Mouse (Mus musculus): ENCODE data around the gene Slc16a10.
"Not testable (repeated sequence)": the region's sequence is repeated elsewhere in the genome, so short reads cannot be mapped to it uniquely, and the experiment has no call there.

Slc16a10 gene

DNA sequence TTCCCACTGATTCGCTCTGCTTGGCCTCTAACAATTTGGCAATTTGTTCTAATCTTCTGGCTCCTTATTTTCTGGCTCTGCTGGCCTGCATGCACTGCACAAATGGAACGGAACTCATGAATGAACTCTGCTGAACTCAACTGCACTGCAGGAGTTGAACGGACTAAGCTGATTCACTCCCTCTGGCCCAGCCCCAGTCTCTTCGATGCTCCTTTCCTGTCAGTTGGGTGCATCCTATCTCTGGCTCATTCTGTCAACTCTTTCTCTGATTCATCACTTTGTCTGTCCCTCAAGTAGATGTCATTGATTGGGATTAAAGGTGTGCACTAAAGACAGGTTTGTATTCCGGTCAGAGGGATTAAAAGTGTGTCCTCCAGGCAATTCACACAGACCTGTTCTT lies 115.5 kb downstream of the Slc16a10 start:
- no peak for DNase-seq (ENCODE audit: extremely low spot score)

DNA sequence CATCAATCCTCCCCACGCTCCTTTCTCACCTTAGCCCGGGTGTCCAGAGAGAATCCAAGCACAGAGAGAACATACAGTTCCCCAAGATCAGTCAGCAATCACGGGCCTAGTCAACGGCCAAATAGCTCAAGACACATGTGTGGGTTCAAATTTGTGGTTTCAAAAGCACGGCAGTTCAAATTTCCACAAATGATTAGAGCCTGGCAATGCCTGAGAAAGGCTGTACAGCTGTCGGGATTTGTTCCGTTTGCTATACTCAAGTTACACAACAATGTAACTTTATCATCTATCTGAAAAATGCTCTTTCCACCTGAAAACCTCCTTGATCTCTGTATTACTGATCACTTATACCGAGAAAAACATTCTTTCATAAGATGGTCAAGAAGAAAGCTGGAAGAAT lies 116.5 kb downstream of the Slc16a10 start:
- DNase-seq (ENCODE audit: extremely low spot score) = no peak

DNA sequence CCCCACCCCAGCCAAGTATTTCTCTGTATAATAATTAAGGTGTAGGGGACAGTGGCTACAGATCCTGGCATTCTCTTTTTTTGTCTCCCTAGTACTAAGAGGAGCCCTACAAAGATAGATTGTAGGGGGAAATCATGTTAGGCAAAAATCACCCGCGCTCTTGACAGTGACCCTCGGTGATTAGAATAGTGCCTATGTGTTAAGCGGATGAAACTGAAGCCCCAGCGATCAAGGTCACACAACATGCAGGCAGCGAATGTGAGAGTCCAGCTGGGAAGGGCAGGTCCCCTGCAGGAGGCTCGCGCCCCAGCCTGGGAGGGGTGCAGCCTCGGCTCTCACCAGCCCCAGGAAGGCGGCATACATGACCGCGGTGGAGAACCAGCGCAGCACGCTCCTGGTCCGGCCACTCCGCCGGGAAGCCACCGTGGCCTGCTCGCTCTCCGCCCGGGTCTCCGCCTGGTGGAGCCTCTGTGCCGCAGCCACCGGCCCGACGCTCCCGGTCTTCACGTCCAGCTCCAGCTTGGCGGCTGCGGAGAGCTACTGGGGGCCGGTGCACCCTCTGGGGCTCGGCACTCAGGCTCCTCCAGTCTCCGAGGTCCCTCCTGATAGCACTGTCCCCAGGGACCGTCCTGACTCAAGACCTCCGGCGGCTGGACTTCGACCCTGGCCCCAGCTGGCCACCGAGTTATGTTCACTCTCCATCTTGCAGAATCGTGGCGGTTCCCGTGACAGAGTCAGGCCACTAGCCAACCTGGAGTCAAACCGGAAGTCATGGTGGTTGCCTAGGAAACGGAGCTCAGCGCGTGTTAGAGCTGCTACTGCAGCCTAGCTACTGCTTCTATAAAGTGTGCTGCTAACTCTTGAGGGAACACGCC lies 117.3 kb downstream of the Slc16a10 start, which contains the start of gene Mfsd4b1:
Gene Mfsd4b1 (minus strand): TSS at position 715 of the 875 bp plus-strand sequence.
- peak; percentile 79 for DNase-seq (ENCODE audit: extremely low spot score)

DNA sequence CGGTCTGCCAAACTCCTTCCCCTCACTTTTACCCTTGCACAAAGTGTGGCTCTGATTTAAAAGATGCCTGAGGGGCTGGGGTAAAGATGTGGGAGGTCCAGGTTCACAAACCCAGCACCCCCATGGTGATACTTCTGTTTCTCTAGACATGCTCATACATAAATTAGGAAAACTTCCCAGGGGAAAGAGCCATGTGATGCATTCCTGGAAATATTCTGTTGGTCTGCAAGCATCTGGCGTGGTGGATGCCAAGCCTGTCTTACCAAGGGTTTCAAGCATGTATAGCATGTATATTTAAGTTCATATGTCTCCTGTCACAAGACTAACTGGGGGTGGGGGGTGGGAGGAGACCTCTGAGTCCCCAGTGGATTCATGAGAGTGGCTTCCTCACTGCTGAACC lies 121.7 kb downstream of the Slc16a10 start:
- DNase-seq (ENCODE audit: extremely low spot score) = no peak

DNA sequence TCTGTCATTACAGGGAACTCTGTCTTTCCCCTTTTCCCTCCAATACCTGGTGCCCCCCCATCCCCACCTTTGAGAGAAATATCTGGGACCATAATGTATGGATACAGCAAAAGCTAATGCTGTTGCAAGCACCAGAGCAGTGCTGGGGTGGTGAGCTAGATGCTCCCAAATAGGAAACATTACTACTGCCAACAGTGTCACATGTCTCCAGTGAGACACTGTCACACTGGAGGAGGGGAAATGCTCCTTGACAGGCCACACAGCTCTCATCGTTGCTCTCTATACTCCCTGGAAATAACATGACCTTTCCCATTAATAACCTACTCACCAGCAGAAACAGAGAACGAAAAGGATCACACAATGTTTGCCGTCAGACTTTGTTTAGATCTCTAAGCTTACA lies 122.6 kb downstream of the Slc16a10 start:
- no peak for DNase-seq (ENCODE audit: extremely low spot score)

DNA sequence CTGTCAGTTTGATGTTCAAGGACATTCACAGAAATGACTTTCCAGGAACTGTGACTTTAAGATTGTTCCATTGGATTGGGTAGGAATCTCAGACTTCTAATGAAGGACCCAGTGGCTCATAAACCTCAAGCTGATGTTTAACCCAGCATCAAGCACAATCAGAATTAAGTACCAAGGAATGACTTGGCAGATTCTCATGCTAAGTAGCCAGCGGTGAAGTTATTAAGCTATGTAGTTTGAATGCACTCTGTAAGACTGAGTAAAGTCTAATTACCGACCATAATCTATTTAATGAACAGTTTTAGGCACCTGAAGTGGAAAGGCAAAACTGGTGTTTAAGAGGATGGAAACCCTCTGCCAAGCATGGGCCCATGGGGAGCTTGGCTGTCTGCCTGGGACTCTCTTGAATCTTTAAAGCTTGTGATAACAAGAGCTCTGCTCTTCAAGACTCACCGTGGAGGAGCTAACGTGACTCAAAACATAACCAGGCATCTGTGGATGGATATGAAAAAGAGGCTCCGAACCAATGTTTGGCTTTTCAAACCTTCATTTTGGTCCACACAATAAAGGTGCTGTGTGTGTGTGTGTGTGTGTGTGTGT lies 123.7 kb downstream of the Slc16a10 start:
- no peak for DNase-seq (ENCODE audit: extremely low spot score)

DNA sequence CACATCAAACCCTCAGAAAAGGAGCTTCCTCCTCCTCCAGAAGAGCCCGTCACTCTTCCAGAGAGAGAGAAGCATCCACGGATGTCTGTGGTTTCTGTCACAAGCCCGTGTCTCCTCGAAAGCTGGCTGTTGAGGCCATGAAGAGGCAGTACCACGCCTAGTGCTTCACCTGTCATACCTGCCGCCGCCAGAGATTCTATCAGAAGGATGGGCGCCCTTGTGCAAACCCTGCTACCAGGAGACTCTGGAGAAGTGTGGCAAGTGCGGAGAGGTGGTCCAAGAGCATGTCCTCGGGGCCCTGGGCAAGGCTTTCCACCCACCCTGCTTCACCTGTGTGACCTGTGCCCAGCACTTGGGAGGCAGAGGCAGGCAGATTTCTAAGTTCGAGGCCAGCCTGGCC lies 132.5 kb downstream of the Slc16a10 start:
- no peak for DNase-seq (ENCODE audit: extremely low spot score)

DNA sequence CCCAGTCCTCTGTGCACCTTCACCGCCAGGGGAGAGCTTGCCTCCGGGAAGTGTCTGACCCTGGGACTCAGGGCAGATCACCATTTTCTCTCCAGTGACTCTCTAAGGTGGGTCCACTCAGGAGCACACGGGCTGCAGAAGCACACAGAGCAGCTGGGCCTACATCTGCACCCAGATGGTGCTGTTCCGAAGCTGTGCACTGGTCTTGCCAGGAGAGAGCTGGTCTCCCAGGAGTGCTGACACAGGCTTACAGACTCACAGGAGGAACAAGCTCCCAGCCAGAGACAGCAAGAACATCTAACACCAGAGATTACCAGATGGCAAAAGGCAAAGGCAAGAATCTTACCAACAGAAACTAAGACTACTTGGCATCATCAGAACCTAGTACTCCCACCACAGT lies 133.2 kb downstream of the Slc16a10 start:
- DNase-seq (ENCODE audit: extremely low spot score) = not testable (repeated sequence)

DNA sequence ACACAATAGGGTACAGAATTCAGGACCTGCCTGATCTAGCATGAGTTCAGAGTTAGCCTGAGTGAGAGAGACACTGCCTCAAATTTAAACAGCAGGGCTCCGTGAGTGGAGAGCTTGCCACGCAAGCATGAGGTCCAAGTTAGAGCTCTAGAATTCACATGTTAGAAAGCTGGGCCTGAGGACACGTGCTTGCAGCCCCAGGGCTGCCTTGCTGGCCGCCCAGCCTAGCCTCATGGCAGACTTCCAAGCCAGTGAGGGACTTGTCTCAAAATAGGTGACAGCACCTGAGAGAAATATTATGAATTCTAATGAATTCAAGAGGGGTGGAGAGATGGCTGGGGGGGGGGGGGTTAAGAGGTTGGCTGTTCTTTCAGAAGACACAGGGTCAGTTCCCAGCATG lies 134.1 kb downstream of the Slc16a10 start:
- no peak for DNase-seq (ENCODE audit: extremely low spot score)

DNA sequence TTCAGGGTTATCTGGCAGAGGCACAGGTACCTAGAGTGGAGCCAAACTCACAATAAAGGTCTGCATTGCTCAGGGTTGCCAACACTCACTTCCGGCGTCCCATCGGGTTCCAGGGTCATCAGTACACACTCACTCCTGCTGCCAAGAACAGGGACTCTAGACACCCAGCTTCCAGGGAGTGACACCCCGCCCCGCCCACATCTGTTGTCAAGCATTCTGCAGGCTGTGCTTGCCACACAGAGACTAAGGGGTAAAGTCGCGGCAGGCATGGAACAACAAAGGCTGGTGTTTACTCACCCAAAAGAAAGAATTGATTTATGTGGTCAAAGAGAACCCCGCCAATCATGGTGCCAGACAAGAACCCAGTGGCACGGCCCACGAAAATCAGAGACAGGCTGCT lies 135.1 kb downstream of the Slc16a10 start:
- DNase-seq (ENCODE audit: extremely low spot score) = no peak

DNA sequence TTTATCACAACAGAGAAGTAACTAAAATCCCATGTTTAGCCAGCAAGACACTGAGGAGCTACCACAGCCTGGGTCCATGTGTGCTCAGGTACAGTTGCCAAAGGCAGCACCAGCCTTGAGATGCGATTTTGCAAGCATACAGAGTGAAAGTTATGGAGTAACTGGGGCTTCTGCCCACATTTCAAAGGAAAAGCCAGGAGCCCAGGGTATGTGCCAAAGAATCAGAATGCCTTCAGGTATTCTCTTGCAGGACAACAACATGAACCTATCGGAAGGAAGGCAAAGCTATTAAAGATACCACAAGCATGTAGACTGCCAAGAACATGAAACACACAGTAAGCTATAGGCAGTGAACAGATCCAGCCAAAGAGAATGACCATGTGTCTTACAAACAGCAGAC lies 141.3 kb downstream of the Slc16a10 start:
- no peak for DNase-seq (ENCODE audit: extremely low spot score)

DNA sequence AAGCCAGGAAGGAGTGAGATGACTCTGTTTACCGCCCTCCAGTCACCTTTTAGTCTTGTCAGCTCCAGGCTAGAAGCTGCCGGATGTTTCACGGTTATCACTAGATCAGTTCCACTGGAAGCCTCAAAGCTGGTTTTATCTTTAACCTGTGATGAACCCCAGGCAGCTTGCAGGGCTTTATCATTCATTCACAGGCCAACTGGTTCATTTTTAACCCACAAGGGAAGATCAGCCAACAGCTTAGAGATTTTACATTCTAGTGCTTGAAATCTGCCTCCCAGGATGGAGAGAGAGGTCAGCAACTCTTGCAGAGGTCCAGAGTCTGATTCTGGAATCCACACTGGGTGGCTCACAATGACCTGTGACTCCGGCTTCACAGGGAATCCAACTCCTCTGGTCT lies 150.9 kb downstream of the Slc16a10 start:
- no peak for DNase-seq (ENCODE audit: extremely low spot score)

DNA sequence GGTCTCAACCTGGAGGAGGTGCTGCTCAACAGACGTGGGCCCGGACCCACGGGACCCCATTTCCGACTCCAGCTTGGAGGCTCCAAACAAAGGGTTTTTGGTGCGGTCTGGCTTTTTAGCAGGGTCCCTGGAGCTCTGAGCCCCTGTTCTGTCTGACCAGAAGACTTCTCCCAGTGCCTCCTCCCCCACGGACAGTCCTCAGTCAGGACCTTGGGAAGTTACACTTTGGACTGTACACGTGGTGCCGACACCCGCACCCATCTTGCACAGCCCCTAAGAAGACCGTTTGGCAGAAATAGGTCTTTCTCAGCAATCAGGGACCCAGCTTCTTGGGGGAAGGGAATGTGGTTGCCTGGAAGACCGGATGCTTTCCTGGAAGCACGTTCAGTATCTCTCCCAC lies 155.6 kb downstream of the Slc16a10 start, which contains the start of gene Mfsd4b5:
Gene Mfsd4b5 (minus strand): TSS at position 181 of the 400 bp plus-strand sequence.
- DNase-seq (ENCODE audit: extremely low spot score) = no peak
